Mouse (Mus musculus) myocyte (in vitro differentiated cells): ENCODE measurements around the gene Pp2d1.

Source experiments
- CEBPB ChIP-seq: IDR thresholded peaks from 2 replicates; pipeline ENCODE4 v1.6.1; 2011; ENCODE audit warnings: mild to moderate bottlenecking, moderate library complexity; ENCODE audit not compliant: poor library complexity, insufficient read depth, severe bottlenecking
- E2F4 ChIP-seq: IDR thresholded peaks from one replicate; pipeline ENCODE4 v1.6.1; 2011; ENCODE audit warnings: mild to moderate bottlenecking, control low read depth, moderate library complexity; ENCODE audit not compliant: insufficient read depth
- MYOD1 ChIP-seq, 3 experiments: IDR thresholded peaks; one replicate each; pipeline ENCODE4 v1.6.1; 2011; ENCODE audit warnings: control low read depth in 2 of 3, low read depth in 2 of 3, mild to moderate bottlenecking in 2 of 3, moderate library complexity in 1 of 3; ENCODE audit not compliant: insufficient read length in 2 of 3, control insufficient read depth in 1 of 3
- POLR2A ChIP-seq: IDR thresholded peaks from one replicate; pipeline ENCODE4 v1.6.1; 2011; ENCODE audit warnings: low read depth, mild to moderate bottlenecking, control low read depth, moderate library complexity; ENCODE audit not compliant: insufficient read length
- POLR2AphosphoS2 ChIP-seq: IDR thresholded peaks from one replicate; pipeline ENCODE4 v1.6.1; 2011; ENCODE audit warnings: low read depth, control low read depth; ENCODE audit not compliant: insufficient read length
- TCF12 ChIP-seq: IDR thresholded peaks from one replicate; pipeline ENCODE4 v1.6.1; 2011; ENCODE audit warnings: mild to moderate bottlenecking, control low read depth; ENCODE audit not compliant: poor library complexity, insufficient read depth, severe bottlenecking
- TCF3 ChIP-seq: IDR thresholded peaks from one replicate; pipeline ENCODE4 v1.6.1; 2011; ENCODE audit warnings: low read depth, control low read depth; ENCODE audit not compliant: insufficient read length
- USF1 ChIP-seq: IDR thresholded peaks from one replicate; pipeline ENCODE4 v1.6.1; 2011; ENCODE audit warnings: low read depth, mild to moderate bottlenecking, control low read depth, moderate library complexity

DNA sequence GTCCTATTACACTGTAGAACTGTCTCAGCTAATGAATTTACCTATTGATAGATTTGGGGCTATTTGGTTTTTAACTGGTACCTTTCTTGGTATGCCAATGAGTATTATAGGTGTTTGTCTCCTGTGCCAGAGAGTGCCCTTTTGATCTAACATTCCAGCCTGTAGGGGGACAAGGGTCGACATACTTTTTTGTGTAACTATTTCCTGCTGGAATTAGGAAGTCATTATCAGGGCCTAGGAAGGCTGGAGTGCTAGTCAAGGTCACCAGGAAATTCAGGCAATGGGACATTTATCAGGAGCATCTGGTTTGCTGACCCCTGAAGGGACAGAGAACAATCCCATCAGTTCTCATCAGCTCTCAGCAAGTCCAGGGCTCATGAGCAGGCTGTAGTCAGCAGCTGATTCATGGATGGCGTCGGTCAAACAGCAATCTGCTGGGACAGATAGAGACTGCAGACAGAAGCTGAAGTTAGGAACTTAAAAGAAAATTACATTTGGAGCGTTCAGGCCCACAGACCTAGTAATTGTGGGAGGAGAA, 33.8 kb upstream of the Pp2d1 start:
- TF ChIP-seq POLR2A, result no peak
- no peak for TF ChIP-seq TCF12
- no peak for TF ChIP-seq E2F4
- no peak for TF ChIP-seq POLR2AphosphoS2
- TF ChIP-seq CEBPB, result no peak
- no peak for TF ChIP-seq TCF3
- TF ChIP-seq MYOD1 (IDR thresholded peaks at IDR 0.05; ENCODE audit: control insufficient read depth in 1 of 3, insufficient read length in 2 of 3, low read depth in 2 of 3), result no peak
- no peak for TF ChIP-seq USF1
